Mouse (Mus musculus): ENCODE measurements at regions not wholly inside any gene's neighbourhood (a gene's known extent, or its start where the extent isn't known, plus 50 kb on each side); places are given as distances from the start of the nearest gene placed in this dataset. TPM values are rescaled to one million over a fixed set of nuclear protein-coding genes. Genes with fewer than 3 reads are reported as not detected.

DNA sequence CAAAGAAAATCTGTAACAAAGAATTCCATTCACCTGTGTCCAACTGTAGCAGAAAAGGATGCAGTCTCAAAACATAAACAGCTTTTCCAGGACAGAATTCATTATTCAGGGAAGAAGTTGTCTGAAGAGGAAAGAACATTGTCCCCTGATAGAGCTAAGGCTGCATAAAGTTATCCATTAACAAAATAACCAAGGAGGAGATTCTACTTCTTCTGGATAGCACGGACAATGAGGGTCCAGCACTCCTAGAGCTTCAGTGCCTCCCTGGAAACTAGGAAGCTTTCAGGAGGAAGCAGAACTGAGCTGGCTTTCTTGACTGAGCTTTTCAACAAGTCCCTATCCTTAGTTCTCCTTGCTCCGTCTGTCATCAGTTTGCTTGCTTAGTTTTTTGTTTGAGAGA, 55.2 kb upstream of the Egfr start:
- Histone ChIP-seq H3K4me3 (ENCODE audit: low read length) (no peak overlapping the region), H3K9me3 (ENCODE audit: low read length) (no peaks in the 10 kb centered on the region), H3K4me2 (replicated peaks; ENCODE audit: low read depth, low read length) (no peak overlapping the region), H3K27ac (ENCODE audit: low read length) (no peak overlapping the region), H3K36me3 (ENCODE audit: insufficient read depth, low read length) (no peaks in the 10 kb centered on the region), H3K9ac (replicated peaks; ENCODE audit: low read length) (no peak overlapping the region), H3K27me3 (ENCODE audit: insufficient read depth, low read length) (no peaks in the 10 kb centered on the region), H3K4me1 (ENCODE audit: insufficient read depth, low read length) (no peaks in the 10 kb centered on the region)
- ATAC-seq (ENCODE audit: low FRiP score, low TSS enrichment): no peak
- 73% methylated on average over 2 of the region's 2 CpGs for WGBS

- no peak for ATAC-seq (ENCODE audit: low FRiP score, low TSS enrichment)
- WGBS: 88% methylated on average over 4 of the region's 4 CpGs
- Histone ChIP-seq H3K36me3 (ENCODE audit: insufficient read depth, low read length) (no peaks in the 10 kb centered on the region), H3K4me3 (ENCODE audit: low read length) (no peak overlapping the region), H3K27ac (ENCODE audit: low read length) (no peak overlapping the region), H3K27me3 (ENCODE audit: insufficient read depth, low read length) (no peaks in the 10 kb centered on the region), H3K9ac (replicated peaks; ENCODE audit: low read length) (no peak overlapping the region), H3K4me1 (ENCODE audit: insufficient read depth, low read length) (no peaks in the 10 kb centered on the region), H3K4me2 (replicated peaks; ENCODE audit: low read depth, low read length) (no peak overlapping the region), H3K9me3 (ENCODE audit: low read length) (no peaks in the 10 kb centered on the region)
Observed at GRCm38 (mm10) chr11:16701826-16702225, 50.2 kb upstream of the Egfr start.

Small RNA genes in the stretch of these regions (microRNA-seq; reads per million reads assigned to microRNA genes)
- not detected for gene Gm24714
